ENCODE assay signal across 20 mouse cellular contexts in the genomic region with DNA sequence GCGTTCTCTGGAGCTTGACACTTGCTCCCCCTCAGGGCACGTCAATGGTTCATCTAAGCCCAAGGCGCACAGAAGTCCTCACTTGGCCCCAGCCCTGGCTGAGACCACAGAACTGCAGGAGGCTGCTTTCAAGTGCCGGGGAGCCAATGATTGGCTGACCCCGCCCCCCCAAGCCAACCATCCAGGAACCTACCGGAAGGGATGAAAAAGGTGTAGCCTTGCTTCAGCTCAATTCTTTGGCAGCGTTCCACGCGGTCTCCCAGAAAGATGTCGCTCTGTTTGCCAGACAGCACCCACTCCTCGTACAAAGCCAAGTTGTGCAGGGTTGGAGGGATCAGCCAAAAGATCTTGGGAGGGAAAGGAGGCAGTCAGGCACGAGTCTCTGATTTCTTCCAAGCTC. TPM values are rescaled to one million over a fixed set of nuclear protein-coding genes. Genes with fewer than 3 reads are reported as not detected.
DNase-seq lines count a peak whose midpoint lies in the region; ATAC-seq and TF ChIP-seq lines count a peak whose summit lies in the region.
"Had no signal": no experiment of that assay in that cellular context is flagged by ENCODE, and none has a peak within 500 bp of the region (broad histone marks: within the 10 kb centered on the region; RNA-seq: fewer than 3 reads in every experiment).

No protein-coding gene starts in this region.

- H3K9me3 ChIP-seq in stomach, postnatal 0 days (ENCODE audit: control insufficient read depth, low read length): no peaks in the 10 kb centered on the region
- H3K9me3 ChIP-seq: forebrain, embryonic 15.5 days; G1E; heart, embryonic 10.5 days; limb, embryonic 12.5 days; liver, embryonic 15.5 days; neural tube, embryonic 13.5 days had no signal

- H3K9ac ChIP-seq in stomach, postnatal 0 days (ENCODE audit: low read length): no peak overlapping the region
- H3K9ac ChIP-seq: forebrain, embryonic 15.5 days; limb, embryonic 12.5 days; liver, embryonic 15.5 days; neural tube, embryonic 13.5 days had no signal

- H3K27ac ChIP-seq in stomach, postnatal 0 days (replicated peaks): no peak overlapping the region
- H3K27ac ChIP-seq: forebrain, embryonic 15.5 days; gastrocnemius, adult 2 months; heart, embryonic 10.5 days; hindbrain, postnatal 0 days; limb, embryonic 12.5 days; liver, embryonic 15.5 days; neural tube, embryonic 13.5 days had no signal

- H3K27me3 ChIP-seq in stomach, postnatal 0 days (ENCODE audit: control insufficient read depth, insufficient read depth, low read length): no peaks in the 10 kb centered on the region
- H3K27me3 ChIP-seq: forebrain, embryonic 15.5 days had no signal

- no peak overlapping the region for H3K4me3 ChIP-seq in stomach, postnatal 0 days (ENCODE audit: low read depth, low read length)
- H3K4me3 ChIP-seq: forebrain, embryonic 15.5 days; gastrocnemius, adult 2 months; heart, embryonic 10.5 days; limb, embryonic 12.5 days; liver, embryonic 15.5 days; neural tube, embryonic 13.5 days had no signal

- no peak overlapping the region for H3K4me2 ChIP-seq in stomach, postnatal 0 days (replicated peaks; ENCODE audit: low read depth)
- H3K4me2 ChIP-seq: forebrain, embryonic 15.5 days; limb, embryonic 12.5 days; liver, embryonic 15.5 days; neural tube, embryonic 13.5 days had no signal

- no peak for TF ChIP-seq CTCF in stomach, postnatal 0 days (IDR thresholded peaks at IDR 0.05; ENCODE audit: low read depth)

- 70% methylated on average over 12 of the region's 12 CpGs for WGBS in stomach, postnatal 0 days

- ATAC-seq in stomach, postnatal 0 days (ENCODE audit: low FRiP score, low TSS enrichment): no peak
- ATAC-seq: forebrain, embryonic 15.5 days; hindbrain, postnatal 0 days had no signal

- no peaks in the 10 kb centered on the region for H3K36me3 ChIP-seq in stomach, postnatal 0 days (ENCODE audit: control insufficient read depth, insufficient read depth, low read length)
- H3K36me3 ChIP-seq: liver, embryonic 15.5 days had no signal

- TF ChIP-seq EP300 in stomach, postnatal 0 days (optimal IDR thresholded peaks at IDR 0.05): no peak

- H3K4me1 ChIP-seq in stomach, postnatal 0 days (replicated peaks; ENCODE audit: control insufficient read depth, insufficient read depth): peaks cover 13% of the 10 kb centered on the region

- peak; percentile 41 to 60 for DNase-seq in cerebellum, postnatal 14 days
- DNase-seq in cerebellum, postnatal 36 days: no peak
- DNase-seq in kidney, adult 8-10 months: peak; percentile 38 to 44
- DNase-seq in lung, adult 18-20 months: peak; percentile 80 to 83
- DNase-seq in stomach, postnatal 0 days (ENCODE audit: low spot score): peak; percentile 50
- DNase-seq in gastrocnemius, adult 8-10 months (ENCODE audit: low spot score in 2 of 2): no peak
- no peak for DNase-seq in layer of hippocampus, adult 8-10 months (ENCODE audit: low spot score in 2 of 2)
- DNase-seq in neural tube, embryonic 10.5 days (ENCODE audit: extremely low spot score, low spot score): no peak
- DNase-seq: adrenal gland, adult 8-10 months; cerebellum, adult 18-20 months; gastrocnemius, adult 2 months; heart, postnatal 14 days; thymus, postnatal 14 days had no signal

RNA-seq across cellular contexts. Expression of a gene that starts 42.1 kb away (rescaled TPM):
- polyA plus RNA-seq in stomach, postnatal 0 days (2015; fragmentation: Nextera tagmentation; extraction: Ambion mirVana): 15.3 and 15.5 TPM in 2 replicates
- 10 to 100 TPM; 11.1 to 15.6 (median 13.1) TPM for total RNA-seq in gastrocnemius, adult 8-10 months (2022)
- total RNA-seq in layer of hippocampus, adult 8-10 months (2022): 10 to 100 TPM; 29.1 to 40.3 (median 34.6) TPM

Comparison
In these comparisons a context has a peak if more than half of its experiments do, and no peak if none do; other contexts are left out.
1. DNase-seq: peak in cerebellum, postnatal 14 days (2 of 2), kidney, adult 8-10 months (2 of 2), lung, adult 18-20 months (2 of 2) and stomach, postnatal 0 days (single experiment); none in cerebellum, postnatal 36 days (0 of 2), gastrocnemius, adult 8-10 months (0 of 2), layer of hippocampus, adult 8-10 months (0 of 2) and neural tube, embryonic 10.5 days (single experiment).